Mouse (Mus musculus) cortical plate, adult 2 months (tissue): ENCODE measurements around the gene Plagl2.

ENCODE experiments used
- CTCF ChIP-seq: fragments of 200-500 bp; IDR thresholded peaks from 2 replicates; pipeline ENCODE4 v1.5.1; 2011; ENCODE audit warnings: mild to moderate bottlenecking, control low read depth, low read length; ENCODE audit not compliant: insufficient read depth; ENCODE audit errors: extremely low read depth
- POLR2A ChIP-seq: fragments of 200-500 bp; IDR thresholded peaks from 2 replicates; pipeline ENCODE4 v1.6.1; 2011; ENCODE audit warnings: mild to moderate bottlenecking, low read length, control low read depth; ENCODE audit not compliant: insufficient read depth; ENCODE audit errors: extremely low read depth

DNA sequence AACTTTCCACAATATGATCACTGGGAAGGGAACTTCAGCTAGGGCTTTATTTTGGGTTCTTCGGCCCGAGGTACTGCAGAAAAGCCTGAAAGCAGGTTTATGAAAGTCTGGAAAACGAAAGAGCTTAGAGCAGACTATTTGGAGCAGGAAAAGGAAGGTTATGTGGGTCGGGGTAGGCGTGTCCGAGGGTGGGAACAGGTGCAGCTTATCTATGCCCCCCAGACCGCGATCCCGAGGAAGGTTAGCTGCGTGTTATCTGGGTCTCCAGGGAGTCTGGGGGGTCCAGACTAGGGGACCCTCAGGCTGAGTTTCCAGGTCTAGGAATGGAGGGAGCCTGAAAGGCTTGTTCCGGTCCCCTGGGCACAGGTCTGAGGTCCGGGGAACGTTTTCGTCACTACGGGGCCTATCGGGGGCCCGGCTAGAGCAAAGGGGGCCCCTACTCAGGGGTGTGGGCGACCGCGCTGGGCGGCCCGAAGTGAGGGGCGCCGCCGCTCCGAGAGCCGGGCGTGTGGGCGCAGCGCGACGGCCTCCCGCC lies 458 bp downstream of the Plagl2 start:
- TF ChIP-seq CTCF = no peak
- TF ChIP-seq POLR2A = no peak
